Mouse (Mus musculus): ENCODE measurements around the gene Gdf7. TPM values are rescaled to one million over a fixed set of nuclear protein-coding genes. Genes with fewer than 3 reads are reported as not detected.

Gdf7 gene
- polyA plus RNA-seq, 1 experiment from 2014 or later: not detected

DNA sequence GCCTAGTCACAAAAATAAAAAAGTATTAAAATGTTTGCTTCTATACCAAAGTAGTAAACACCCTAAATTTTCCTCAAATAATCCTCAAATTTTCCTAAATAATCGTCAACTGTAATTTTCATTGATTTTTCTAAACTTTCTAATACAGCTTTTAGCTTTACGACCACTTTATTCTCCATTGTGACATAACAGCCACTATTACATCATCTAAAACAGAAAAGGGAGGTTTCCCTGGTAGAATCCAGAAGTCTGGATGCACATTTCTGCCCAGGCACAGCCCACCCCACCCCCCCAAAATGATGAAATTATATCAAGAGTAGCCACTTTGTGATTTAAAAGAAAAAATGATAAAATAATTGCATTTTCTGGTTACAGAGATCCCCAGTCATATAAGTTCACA, 5.6 kb downstream of the Gdf7 start:
- WGBS (ENCODE audit: insufficient replicate concordance): 41% methylated on average over 2 of the region's 2 CpGs
- H3K4me2 ChIP-seq: no peak overlapping the region
- peaks cover 74% of the 10 kb centered on the region for H3K27me3 ChIP-seq
- peaks cover 3% of the 10 kb centered on the region for H3K4me1 ChIP-seq (replicated peaks)
- no peak overlapping the region for H3K9ac ChIP-seq
- H3K4me3 ChIP-seq (replicated peaks): no peak overlapping the region
- no peaks in the 10 kb centered on the region for H3K36me3 ChIP-seq (replicated peaks)
- H3K27ac ChIP-seq (replicated peaks): no peak overlapping the region
- no peaks in the 10 kb centered on the region for H3K9me3 ChIP-seq (replicated peaks)
- no peak for ATAC-seq (ENCODE audit: insufficient read depth)

DNA sequence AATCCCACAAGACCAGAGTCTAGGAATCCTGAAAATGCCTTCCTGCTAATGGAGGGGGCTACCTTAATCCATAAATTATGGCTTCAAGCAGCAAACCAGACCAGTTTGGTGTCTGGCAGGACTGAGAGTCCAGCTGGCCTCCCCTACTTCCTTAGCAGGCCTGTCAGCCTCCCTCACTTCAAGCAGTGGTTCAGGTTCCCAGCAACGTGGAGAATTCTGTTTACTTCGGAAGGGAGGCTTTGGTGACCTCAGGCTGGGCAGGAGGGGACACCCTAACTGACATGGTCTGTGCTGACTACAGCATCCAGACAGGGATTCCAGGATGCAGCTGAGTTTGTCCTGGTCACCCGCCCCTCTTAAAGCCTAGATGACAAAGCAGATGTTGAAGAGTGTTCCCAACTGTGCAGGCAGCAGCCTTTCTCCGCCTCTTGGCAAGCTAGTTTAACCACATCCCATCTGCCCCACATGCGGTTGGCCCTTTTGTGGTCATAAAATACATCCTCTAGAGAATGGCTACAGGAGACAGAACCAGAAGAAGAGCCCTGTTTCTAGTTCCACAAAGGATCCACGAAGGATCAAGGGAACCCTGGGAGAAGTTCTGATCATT, 6.3 kb downstream of the Gdf7 start:
- H3K9me3 ChIP-seq (replicated peaks): no peaks in the 10 kb centered on the region
- H3K4me1 ChIP-seq (replicated peaks): peaks cover 3% of the 10 kb centered on the region
- no peak overlapping the region for H3K9ac ChIP-seq
- 9% methylated on average over 6 of the region's 6 CpGs for WGBS (ENCODE audit: insufficient replicate concordance)
- peaks cover 66% of the 10 kb centered on the region for H3K27me3 ChIP-seq
- H3K36me3 ChIP-seq (replicated peaks): no peaks in the 10 kb centered on the region
- ATAC-seq (ENCODE audit: insufficient read depth): no peak
- H3K4me2 ChIP-seq: no peak overlapping the region
- no peak overlapping the region for H3K4me3 ChIP-seq (replicated peaks)
- no peak overlapping the region for H3K27ac ChIP-seq (replicated peaks)

DNA sequence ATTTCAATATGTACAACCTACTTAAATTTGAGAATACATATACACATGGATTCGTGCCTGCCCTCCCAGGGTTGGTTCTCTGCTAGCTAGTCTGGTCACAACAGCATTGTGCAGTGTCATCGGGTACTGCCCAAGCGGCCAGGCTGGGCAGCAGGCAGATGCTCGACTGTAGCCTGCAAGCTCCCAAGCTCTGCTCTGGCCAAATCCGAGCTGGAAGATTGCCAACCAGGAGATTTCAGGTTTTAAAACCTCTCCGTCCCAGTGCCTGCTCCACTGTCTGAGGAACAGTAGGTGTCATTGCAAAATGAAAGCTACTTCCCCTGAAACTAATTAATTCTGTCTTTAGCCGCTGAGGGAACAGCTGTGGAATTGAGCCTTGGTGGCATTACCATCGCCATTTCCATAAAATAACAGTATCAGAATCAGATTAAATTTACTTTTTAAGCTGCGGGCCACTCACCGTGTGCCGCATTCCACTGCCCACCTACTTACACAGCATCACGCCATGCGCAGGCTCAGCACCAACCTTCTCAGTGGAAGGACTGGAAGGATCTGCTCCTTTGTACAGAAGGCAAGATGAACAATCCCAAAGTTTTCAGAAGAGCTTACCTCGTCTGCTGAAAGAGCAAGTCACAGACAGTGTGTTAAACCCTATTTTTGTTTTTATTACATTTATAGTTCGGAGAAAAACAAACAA, 10.4 kb downstream of the Gdf7 start:
- Histone ChIP-seq H3K27ac (replicated peaks) (no peak overlapping the region), H3K4me3 (replicated peaks) (no peak overlapping the region), H3K9me3 (replicated peaks) (no peaks in the 10 kb centered on the region), H3K36me3 (replicated peaks) (no peaks in the 10 kb centered on the region), H3K27me3 (peaks cover 26% of the 10 kb centered on the region), H3K9ac (no peak overlapping the region), H3K4me2 (no peak overlapping the region), H3K4me1 (replicated peaks) (no peaks in the 10 kb centered on the region)
- ATAC-seq (ENCODE audit: insufficient read depth): no peak
- WGBS (ENCODE audit: insufficient replicate concordance): 68% methylated on average over 15 of the region's 15 CpGs

DNA sequence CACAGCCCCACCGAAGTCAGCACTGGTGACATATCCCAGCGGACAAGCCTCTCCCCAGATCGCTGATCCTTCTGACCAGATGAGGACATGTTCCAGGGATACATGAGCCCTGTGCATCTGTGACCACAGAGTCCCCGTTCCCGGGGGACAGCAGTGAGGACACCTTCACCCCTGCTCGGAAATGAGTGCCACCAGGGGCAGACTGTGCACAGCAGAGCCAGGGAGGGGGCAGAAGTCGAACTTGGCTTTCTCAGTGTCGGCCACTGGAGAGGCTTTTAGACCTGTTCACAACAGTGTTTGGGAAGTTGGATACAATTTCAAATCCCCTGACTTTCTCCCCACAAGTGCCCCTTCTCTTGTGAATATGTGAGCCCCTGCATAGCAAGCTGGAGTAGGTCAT, 12.3 kb downstream of the Gdf7 start:
- 77% methylated on average over 8 of the region's 8 CpGs for WGBS (ENCODE audit: insufficient replicate concordance)
- Histone ChIP-seq H3K4me1 (replicated peaks) (no peaks in the 10 kb centered on the region), H3K9ac (no peak overlapping the region), H3K9me3 (replicated peaks) (no peaks in the 10 kb centered on the region), H3K4me2 (no peak overlapping the region), H3K4me3 (replicated peaks) (no peak overlapping the region), H3K27ac (replicated peaks) (no peak overlapping the region), H3K27me3 (peaks cover 8% of the 10 kb centered on the region; the same call in 1 of the 2 replicates), H3K36me3 (replicated peaks) (0 out of 2 replicates have a peak, but pooled peaks cover 2% of the 10 kb centered on the region)
- no peak for ATAC-seq (ENCODE audit: insufficient read depth)

DNA sequence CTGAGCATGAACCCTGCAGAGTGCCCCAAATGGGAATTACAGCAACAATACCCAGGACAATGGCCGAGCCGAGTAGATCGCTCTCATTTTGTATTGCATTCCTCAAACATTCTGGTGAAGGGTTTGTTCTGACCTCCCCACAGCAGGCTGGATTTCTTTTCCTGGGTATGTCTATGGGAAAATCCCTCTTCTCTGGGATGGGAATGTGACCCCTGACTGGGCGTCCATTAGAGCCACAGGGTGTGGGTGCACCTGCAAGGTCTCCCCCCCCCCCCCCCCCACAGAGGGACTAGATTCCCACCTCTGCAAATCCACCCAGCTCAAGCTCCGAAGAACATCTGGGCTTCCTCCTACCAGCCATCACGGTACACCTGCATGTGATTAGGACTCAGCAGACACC, 12.7 kb downstream of the Gdf7 start:
- Histone ChIP-seq H3K9ac (no peak overlapping the region), H3K4me1 (replicated peaks) (no peaks in the 10 kb centered on the region), H3K27me3 (peaks cover 4% of the 10 kb centered on the region; the same call in 1 of the 2 replicates), H3K36me3 (replicated peaks) (0 out of 2 replicates have a peak, but pooled peaks cover 4% of the 10 kb centered on the region), H3K27ac (replicated peaks) (no peak overlapping the region), H3K4me2 (no peak overlapping the region), H3K9me3 (replicated peaks) (no peaks in the 10 kb centered on the region), H3K4me3 (replicated peaks) (no peak overlapping the region)
- 75% methylated on average over 6 of the region's 6 CpGs for WGBS (ENCODE audit: insufficient replicate concordance)
- ATAC-seq (ENCODE audit: insufficient read depth): no peak

DNA sequence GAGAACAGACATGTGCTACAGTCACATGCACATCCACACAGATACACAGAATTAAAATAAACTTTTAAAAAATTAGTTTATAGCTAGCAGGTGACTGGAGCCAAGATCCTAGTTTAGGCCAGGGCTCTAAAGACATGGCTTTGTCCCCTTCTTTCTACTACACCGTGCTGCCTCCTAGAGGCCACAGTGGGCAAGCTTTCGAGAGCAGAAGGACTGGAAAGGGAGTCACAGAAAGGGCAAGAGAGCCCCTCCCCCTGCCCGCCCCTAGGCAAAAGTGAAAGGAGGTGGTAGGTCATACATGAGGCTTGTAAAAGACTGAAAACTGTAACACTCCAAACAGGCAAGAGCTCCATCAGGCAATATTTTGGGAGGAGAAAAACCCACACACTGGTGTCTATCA, 13.8 kb downstream of the Gdf7 start:
- Histone ChIP-seq H3K9me3 (replicated peaks) (no peaks in the 10 kb centered on the region), H3K4me3 (replicated peaks) (no peak overlapping the region), H3K9ac (no peak overlapping the region), H3K4me1 (replicated peaks) (no peaks in the 10 kb centered on the region), H3K36me3 (replicated peaks) (0 out of 2 replicates have a peak, but pooled peaks cover 4% of the 10 kb centered on the region), H3K27ac (replicated peaks) (no peak overlapping the region), H3K4me2 (no peak overlapping the region), H3K27me3 (no peaks in the 10 kb centered on the region)
- 52% methylated on average over 3 of the region's 3 CpGs for WGBS (ENCODE audit: insufficient replicate concordance)
- no peak for ATAC-seq (ENCODE audit: insufficient read depth)

DNA sequence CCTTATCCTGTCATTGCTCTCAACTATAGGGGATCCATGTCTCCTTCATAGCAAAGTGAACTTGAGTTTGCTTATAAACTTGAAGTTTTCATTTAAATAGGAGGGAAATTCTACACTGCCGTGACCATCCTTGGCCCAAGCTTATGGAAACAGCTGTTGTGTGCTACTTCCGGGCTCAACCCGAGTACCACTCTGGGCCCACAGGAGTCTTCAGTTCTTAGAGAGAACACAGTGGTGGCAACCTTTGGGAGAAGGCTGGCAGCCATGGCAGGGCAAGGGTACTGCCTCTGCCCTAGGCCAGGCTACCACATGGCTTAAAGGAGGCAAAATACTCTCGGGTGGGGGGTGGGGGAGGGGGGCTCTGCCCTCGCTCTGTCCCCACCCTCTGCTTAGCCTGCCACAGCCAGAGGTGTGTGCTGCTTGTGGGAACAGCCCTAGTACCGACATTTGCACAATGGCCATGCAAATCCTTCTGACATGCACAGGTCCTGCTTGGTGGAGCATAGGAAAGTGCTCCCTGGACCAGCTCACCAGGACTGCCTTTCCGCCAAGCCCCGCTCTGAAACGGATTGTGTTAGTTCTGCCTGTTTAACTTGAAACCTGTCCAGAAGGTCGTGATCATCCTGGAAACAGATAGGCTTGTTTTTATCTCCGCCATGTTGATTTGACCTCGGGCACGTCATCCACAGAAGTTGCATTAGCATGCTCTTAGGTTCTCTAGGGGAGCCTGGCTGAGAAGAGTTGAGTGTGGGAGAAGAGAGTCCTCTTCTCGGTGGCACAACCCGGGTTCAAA, 20.3 kb downstream of the Gdf7 start:
- H3K4me2 ChIP-seq: no peak overlapping the region
- no peaks in the 10 kb centered on the region for H3K9me3 ChIP-seq (replicated peaks)
- no peak overlapping the region for H3K9ac ChIP-seq
- H3K4me3 ChIP-seq (replicated peaks): no peak overlapping the region
- no peak overlapping the region for H3K27ac ChIP-seq (replicated peaks)
- H3K4me1 ChIP-seq (replicated peaks): no peaks in the 10 kb centered on the region
- 71% methylated on average over 15 of the region's 15 CpGs for WGBS (ENCODE audit: insufficient replicate concordance)
- H3K36me3 ChIP-seq (replicated peaks): peaks cover 4% of the 10 kb centered on the region; the same call in 1 of the 2 replicates
- no peaks in the 10 kb centered on the region for H3K27me3 ChIP-seq
- ATAC-seq (ENCODE audit: insufficient read depth): peak; percentile 25; the same call in 1 of the 2 replicates

DNA sequence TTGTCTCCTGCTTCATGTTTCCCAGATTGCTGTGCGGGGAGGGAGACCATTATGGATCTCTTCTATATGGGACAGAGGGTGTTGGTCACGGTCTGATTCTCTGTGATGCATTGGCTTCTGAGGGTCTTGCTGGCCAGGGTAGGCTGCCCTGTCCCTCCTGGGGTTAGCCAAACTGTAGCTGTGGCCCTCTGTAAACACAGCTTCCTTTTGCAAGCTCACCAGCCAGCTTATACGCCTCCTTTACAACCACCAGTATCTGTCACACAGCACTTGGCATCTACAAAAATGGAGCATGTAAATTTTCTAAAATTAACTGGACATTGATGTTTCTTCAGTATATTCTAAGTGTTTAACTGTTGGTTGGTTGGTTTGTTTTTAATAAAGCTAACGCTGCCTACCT, 26.3 kb downstream of the Gdf7 start:
- no peak overlapping the region for H3K4me2 ChIP-seq
- H3K36me3 ChIP-seq (replicated peaks): no peaks in the 10 kb centered on the region; the same call in 1 of the 2 replicates
- H3K4me1 ChIP-seq (replicated peaks): peaks cover 12% of the 10 kb centered on the region
- no peaks in the 10 kb centered on the region for H3K27me3 ChIP-seq
- no peak overlapping the region for H3K9ac ChIP-seq
- H3K27ac ChIP-seq (replicated peaks): no peak overlapping the region
- no peak for ATAC-seq (ENCODE audit: insufficient read depth)
- no peaks in the 10 kb centered on the region for H3K9me3 ChIP-seq (replicated peaks)
- WGBS (ENCODE audit: insufficient replicate concordance): 78% methylated on average over 4 of the region's 4 CpGs
- H3K4me3 ChIP-seq (replicated peaks): no peak overlapping the region

DNA sequence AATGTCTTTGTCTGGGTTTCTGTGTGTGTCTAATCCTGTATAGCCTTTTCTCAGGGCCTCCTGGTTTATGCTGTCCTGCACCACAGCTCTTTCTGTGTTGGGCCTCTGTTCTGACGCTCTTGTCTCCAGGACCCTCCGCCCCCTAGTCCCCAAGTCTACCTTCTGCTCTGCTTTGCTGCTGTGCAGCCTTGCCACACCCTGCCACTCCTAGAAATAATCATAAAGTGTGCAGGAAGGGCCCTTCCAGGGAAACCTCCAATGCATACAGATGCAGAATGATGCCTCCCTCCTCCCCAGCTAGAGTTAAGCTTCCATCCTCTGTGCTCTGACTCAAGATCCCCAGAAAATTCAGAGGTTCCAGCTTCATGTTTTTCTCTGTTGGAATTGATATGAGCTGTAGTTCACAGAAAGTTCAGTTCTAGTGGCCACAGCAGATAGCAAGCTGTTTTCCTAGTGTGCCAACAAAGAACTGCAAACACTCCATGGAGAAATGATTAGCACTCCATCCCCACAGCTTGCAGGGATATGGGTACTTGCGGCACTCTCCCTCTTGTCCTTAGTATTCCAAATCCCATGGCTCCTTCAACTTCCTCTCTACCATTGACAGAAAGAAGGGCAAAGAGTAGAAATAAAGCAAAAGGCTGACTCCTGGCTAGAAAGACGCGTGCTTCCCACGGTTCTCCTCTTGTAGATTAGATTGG, 28.1 kb downstream of the Gdf7 start:
- H3K9me3 ChIP-seq (replicated peaks): no peaks in the 10 kb centered on the region
- H3K9ac ChIP-seq: no peak overlapping the region
- no peaks in the 10 kb centered on the region for H3K27me3 ChIP-seq
- WGBS (ENCODE audit: insufficient replicate concordance): 74% methylated on average over 6 of the region's 6 CpGs
- no peak overlapping the region for H3K4me3 ChIP-seq (replicated peaks)
- no peak overlapping the region for H3K4me2 ChIP-seq
- H3K36me3 ChIP-seq (replicated peaks): no peaks in the 10 kb centered on the region; the same call in 1 of the 2 replicates
- no peak for ATAC-seq (ENCODE audit: insufficient read depth)
- peaks cover 12% of the 10 kb centered on the region for H3K4me1 ChIP-seq (replicated peaks)
- H3K27ac ChIP-seq (replicated peaks): no peak overlapping the region; the same call in 1 of the 2 replicates

DNA sequence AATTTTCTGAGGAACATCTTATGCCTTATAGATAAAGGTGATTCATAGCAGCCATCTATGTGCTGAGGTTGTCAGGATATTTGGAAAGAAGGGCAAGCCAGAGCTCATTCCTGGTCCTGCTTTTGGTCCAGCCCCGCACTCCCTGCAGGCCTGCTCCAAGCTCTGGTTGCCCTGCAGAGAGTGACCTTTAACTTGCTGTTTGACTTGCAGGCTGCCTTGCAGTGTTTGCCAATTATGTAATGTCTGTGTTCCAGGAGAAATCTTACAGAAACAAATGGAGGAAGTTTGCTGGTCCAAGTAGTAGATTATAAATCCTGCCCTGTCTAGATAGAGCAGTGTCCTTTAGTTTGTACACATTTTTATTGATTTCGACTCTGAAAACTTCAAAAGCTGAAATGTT, 30.3 kb downstream of the Gdf7 start:
- Histone ChIP-seq H3K27me3 (no peaks in the 10 kb centered on the region), H3K4me1 (replicated peaks) (peaks cover 12% of the 10 kb centered on the region), H3K36me3 (replicated peaks) (no peaks in the 10 kb centered on the region; the same call in 1 of the 2 replicates), H3K9ac (no peak overlapping the region), H3K27ac (replicated peaks) (no peak overlapping the region), H3K4me2 (no peak overlapping the region), H3K9me3 (replicated peaks) (no peaks in the 10 kb centered on the region), H3K4me3 (replicated peaks) (no peak overlapping the region)
- WGBS (ENCODE audit: insufficient replicate concordance): 57% methylated on average over 2 of the region's 2 CpGs
- 0 out of 2 replicates have a peak, but pooled peaks have one; percentile 34 for ATAC-seq (ENCODE audit: insufficient read depth)

Data from liver, embryonic 15.5 days (tissue).